Mouse (Mus musculus): Measurements from ENCODE around the gene Trim10. TPM values are rescaled to one million over a fixed set of nuclear protein-coding genes. Genes with fewer than 3 reads are reported as not detected.
"Not testable (repeated sequence)": the region's sequence is repeated elsewhere in the genome, so short reads cannot be mapped to it uniquely, and the experiment has no call there.

Gene Trim10
- polyA plus RNA-seq (2015; fragmentation: Nextera tagmentation; extraction: Ambion mirVana): 4.8 and 5.2 TPM in 2 replicates

GRCm38 (mm10) chr17:36869284-36869954 lies at the start of gene Trim10:
Gene Trim10, plus strand, starts transcription at chr17:36869574.
- H3K27ac ChIP-seq: no peak within 1 kb of the TSS
- WGBS: 78% methylated on average over 4 of the region's 4 CpGs
- H3K9me3 ChIP-seq: no peaks in the 10 kb centered on the region
- ATAC-seq: peak; percentile 35; the same call in 1 of the 2 replicates
- H3K9ac ChIP-seq: no peak within 1 kb of the TSS
- H3K36me3 ChIP-seq: no peaks in the 10 kb centered on the region
- no peak within 1 kb of the TSS for H3K4me3 ChIP-seq (replicated peaks)
- 0 out of 2 replicates have a peak, but pooled peaks cover 5% of the 10 kb centered on the region for H3K27me3 ChIP-seq (replicated peaks)
- 0 out of 2 replicates have a peak, but pooled peaks cover 2% of the 10 kb centered on the region for H3K4me1 ChIP-seq (replicated peaks)
- H3K4me2 ChIP-seq (replicated peaks): no peak within 1 kb of the TSS; the same call in 1 of the 2 replicates

DNA sequence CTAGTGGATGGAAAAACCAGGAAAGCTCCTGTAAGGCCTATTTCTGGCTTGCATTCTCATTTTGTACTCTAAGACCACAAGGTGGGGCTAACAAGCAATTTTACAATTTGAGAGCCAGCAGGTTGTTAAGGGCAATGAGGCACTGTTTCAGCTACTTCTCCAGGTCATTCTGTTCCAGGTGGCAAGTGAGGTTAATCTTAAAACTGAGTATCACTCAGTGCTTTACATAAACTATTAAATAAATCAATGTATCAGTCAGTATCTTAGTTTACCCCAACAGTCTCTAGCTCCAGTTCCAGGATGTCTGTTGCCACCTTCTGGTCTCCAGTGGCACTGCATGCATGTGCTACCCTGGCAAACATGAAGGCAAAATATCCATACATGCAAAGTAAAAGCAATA lies 45.4 kb upstream of the Trim10 start:
- Histone ChIP-seq H3K4me1 (replicated peaks) (no peaks in the 10 kb centered on the region), H3K27ac (no peak overlapping the region), H3K4me3 (replicated peaks) (no peak overlapping the region), H3K4me2 (replicated peaks) (no peak overlapping the region), H3K27me3 (replicated peaks) (no peaks in the 10 kb centered on the region), H3K9ac (no peak overlapping the region), H3K9me3 (no peaks in the 10 kb centered on the region), H3K36me3 (no peaks in the 10 kb centered on the region)
- peak; percentile 42 for ATAC-seq

- WGBS: 26% methylated on average over 4 of the region's 4 CpGs
- Histone ChIP-seq H3K36me3 (no peaks in the 10 kb centered on the region), H3K27ac (no peak overlapping the region), H3K4me2 (replicated peaks) (no peak overlapping the region), H3K9me3 (no peaks in the 10 kb centered on the region), H3K4me1 (replicated peaks) (no peaks in the 10 kb centered on the region), H3K27me3 (replicated peaks) (no peaks in the 10 kb centered on the region), H3K4me3 (replicated peaks) (no peak overlapping the region), H3K9ac (no peak overlapping the region)
- peak; percentile 67 for ATAC-seq
Measured at GRCm38 (mm10) chr17:36825525-36825924, 43.8 kb upstream of the Trim10 start.

GRCm38 (mm10) chr17:36826002-36826401 lies 43.4 kb upstream of the Trim10 start:
- H3K4me2 ChIP-seq (replicated peaks); H3K9me3 ChIP-seq; H3K4me3 ChIP-seq (replicated peaks); H3K4me1 ChIP-seq (replicated peaks); H3K27ac ChIP-seq; H3K36me3 ChIP-seq; H3K9ac ChIP-seq; H3K27me3 ChIP-seq (replicated peaks): not testable (repeated sequence)
- 12% methylated on average over 5 of the region's 5 CpGs for WGBS
- ATAC-seq: peak; percentile 90

DNA sequence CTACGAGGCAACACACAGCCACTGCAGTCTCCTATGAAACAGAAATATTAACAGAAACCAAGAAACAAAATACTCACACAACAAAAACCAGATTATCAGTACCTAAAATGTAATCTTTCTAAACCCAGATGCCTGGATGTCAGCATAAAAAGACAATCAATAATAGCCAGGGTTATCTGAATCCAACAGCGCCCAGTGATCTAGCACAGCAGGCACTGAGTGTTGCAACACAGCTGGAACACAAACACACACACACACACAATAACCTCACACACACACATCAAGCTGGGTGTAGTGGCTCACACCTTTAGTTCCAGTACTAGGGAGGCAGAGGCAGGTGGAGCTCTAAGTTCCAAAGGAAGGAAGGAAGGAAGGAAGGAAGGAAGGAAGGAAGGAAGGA lies 40.9 kb upstream of the Trim10 start:
- 68% methylated on average over 2 of the region's 2 CpGs for WGBS
- Histone ChIP-seq H3K27ac (no peak overlapping the region), H3K36me3 (no peaks in the 10 kb centered on the region)

GRCm38 (mm10) chr17:36830470-36830869 lies 38.9 kb upstream of the Trim10 start:
- H3K4me2 ChIP-seq (replicated peaks): no peak overlapping the region
- H3K36me3 ChIP-seq: no peaks in the 10 kb centered on the region
- no peak overlapping the region for H3K4me3 ChIP-seq (replicated peaks)
- no peaks in the 10 kb centered on the region for H3K4me1 ChIP-seq (replicated peaks)
- no peaks in the 10 kb centered on the region for H3K27me3 ChIP-seq (replicated peaks)
- WGBS: 82% methylated on average over 3 of the region's 3 CpGs
- no peak overlapping the region for H3K27ac ChIP-seq
- H3K9ac ChIP-seq: no peak overlapping the region
- no peaks in the 10 kb centered on the region for H3K9me3 ChIP-seq
- ATAC-seq: no peak

More for the DNA sequence above, 40.9 kb upstream of the Trim10 start:
- Histone ChIP-seq H3K9me3 (no peaks in the 10 kb centered on the region), H3K4me3 (replicated peaks) (no peak overlapping the region), H3K27me3 (replicated peaks) (no peaks in the 10 kb centered on the region), H3K9ac (no peak overlapping the region), H3K4me2 (replicated peaks) (no peak overlapping the region), H3K4me1 (replicated peaks) (no peaks in the 10 kb centered on the region)
- no peak for ATAC-seq

DNA sequence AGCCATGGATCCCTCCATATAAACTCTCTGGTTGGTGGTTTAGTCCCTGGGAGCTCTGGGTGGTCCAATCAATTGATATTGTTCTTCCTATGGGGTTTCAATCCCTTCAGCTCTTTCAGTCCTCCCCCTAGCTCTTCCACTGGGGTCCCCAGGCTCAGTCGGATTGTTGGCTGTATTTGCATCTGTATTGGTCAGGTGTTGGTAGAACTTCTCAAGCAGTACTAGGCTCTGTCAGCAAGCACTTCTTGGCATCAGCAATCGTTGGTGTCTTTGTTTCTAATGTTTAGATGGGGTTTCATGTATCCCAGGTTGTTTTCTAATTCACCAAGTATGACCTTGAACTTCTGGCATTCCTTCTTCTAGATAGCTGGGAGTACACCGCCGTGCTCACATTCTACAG lies 36.7 kb upstream of the Trim10 start:
- H3K36me3 ChIP-seq: no peaks in the 10 kb centered on the region
- H3K4me1 ChIP-seq (replicated peaks): peaks cover 8% of the 10 kb centered on the region; the same call in 1 of the 2 replicates
- H3K4me3 ChIP-seq (replicated peaks): no peak overlapping the region
- no peaks in the 10 kb centered on the region for H3K9me3 ChIP-seq
- no peak overlapping the region for H3K27ac ChIP-seq
- no peak overlapping the region for H3K4me2 ChIP-seq (replicated peaks)
- no peak overlapping the region for H3K9ac ChIP-seq
- WGBS: 56% methylated on average over 4 of the region's 4 CpGs
- no peaks in the 10 kb centered on the region for H3K27me3 ChIP-seq (replicated peaks)
- no peak for ATAC-seq

DNA sequence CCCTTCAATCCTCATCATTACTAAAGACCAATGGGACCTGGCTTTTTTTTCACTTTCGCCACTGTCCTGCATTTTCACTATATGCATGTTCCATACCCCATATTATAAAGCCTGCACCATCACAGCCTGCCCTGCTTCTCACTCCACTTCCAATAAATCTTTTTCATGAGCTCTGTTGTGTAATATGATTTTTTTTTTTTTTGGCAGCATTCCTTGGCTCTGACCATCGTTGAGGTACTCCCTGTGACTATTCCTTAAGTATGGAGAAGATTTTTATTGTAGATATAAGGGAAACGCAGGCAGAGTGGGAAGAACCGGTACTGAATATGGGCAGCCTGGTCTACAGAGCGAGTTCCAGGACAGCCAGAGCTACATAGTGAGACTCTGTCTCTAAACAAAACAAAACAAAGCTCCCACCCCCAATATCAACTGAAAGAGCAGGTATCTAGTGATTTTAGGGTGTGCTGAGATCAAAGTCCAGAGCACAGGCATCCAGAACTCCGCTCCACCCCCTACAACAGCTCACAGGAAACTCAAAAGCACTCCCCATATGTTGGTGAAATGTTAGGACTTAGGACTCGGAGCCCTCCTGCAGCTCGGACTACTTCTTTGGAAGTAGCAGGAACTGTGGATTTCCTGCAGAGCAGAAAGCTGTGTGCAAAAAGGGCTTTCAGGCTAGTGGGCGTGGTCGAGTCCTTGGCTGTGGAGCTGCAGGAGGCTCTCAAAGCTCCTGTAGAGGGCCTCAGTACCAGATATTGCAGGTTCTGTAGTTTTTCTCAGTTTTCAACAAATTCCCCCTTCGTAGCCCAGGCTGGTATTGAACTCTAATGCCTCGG lies 33.6 kb upstream of the Trim10 start:
- H3K9me3 ChIP-seq: no peaks in the 10 kb centered on the region
- H3K4me1 ChIP-seq (replicated peaks): peaks cover 8% of the 10 kb centered on the region; the same call in 1 of the 2 replicates
- 27% methylated on average over 12 of the region's 12 CpGs for WGBS
- H3K4me2 ChIP-seq (replicated peaks): peak overlapping the region; percentile 68
- no peaks in the 10 kb centered on the region for H3K27me3 ChIP-seq (replicated peaks)
- no peaks in the 10 kb centered on the region for H3K36me3 ChIP-seq
- H3K9ac ChIP-seq: no peak overlapping the region
- H3K4me3 ChIP-seq (replicated peaks): peak overlapping the region; percentile 78; the same call in 1 of the 2 replicates
- peak; percentile 55 for ATAC-seq
- H3K27ac ChIP-seq: peak overlapping the region; percentile 98

DNA sequence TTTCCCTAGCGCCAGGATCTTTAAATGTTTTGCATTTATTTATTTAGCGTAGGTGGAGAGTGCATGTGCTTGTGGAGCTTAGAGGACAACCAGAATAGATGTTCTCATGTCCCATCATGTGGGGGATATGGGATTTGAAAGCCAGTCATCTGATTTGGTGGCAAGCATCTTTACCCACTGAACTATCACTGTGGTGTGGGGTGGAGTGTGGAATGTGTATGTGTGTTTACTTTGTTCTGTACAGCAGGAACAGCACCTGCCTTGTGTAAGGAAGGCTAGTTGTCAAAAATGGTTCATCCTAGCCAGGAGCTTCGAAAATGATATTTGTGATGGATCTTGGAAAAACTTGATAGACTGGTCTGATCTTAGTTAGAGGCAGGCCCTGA lies 33.0 kb upstream of the Trim10 start:
- no peaks in the 10 kb centered on the region for H3K9me3 ChIP-seq
- H3K4me1 ChIP-seq (replicated peaks): peaks cover 8% of the 10 kb centered on the region; the same call in 1 of the 2 replicates
- peak overlapping the region; percentile 68 for H3K4me2 ChIP-seq (replicated peaks)
- H3K27ac ChIP-seq: peak overlapping the region; percentile 98
- H3K4me3 ChIP-seq (replicated peaks): peak overlapping the region; percentile 78
- no peaks in the 10 kb centered on the region for H3K27me3 ChIP-seq (replicated peaks)
- H3K36me3 ChIP-seq: no peaks in the 10 kb centered on the region
- 17% methylated on average over 3 of the region's 3 CpGs for WGBS
- peak overlapping the region; percentile 42 for H3K9ac ChIP-seq
- ATAC-seq: peak; percentile 29

DNA sequence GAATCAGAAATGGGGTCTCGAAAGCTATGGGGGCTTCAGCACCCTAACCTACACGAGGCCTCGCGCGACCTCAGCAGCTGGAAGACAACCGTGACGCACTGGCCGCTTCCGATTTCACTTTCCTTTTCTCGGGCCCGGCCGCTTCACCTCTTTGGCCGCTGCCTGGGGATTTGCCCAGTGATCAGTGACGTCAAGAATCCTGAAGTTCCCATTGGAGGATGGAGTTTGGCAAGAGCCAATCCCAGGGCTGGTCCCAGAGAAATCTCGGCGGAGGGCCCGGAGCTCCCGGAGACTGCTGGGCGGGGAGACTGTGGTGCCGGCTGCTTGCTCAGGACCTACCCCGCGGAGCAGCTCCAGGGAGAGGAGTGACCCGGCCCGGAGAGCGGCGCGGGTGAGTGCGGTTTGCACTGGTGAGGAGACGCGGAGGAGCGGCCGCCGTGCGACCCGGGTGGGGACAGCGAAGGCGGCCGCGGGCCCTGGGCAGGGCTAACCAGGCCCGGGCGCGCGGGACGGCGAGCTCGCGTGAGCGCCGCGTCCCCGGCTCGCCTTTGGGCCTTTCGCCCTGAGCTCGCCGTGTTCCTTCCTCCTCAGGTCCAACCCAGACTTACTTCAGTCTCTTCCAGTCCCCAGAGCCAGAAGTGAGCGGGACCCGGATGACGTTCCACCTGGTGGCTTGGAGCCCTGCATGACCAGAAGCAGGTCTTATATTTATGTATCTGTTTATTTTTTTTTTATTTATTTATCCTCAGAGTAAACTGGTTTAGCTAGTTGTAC lies 32.3 kb upstream of the Trim10 start, which contains the start of gene Trim26:
Trim26 (plus strand) TSS at position 261 of the 774 bp plus-strand sequence.
- H3K4me2 ChIP-seq (replicated peaks): peak within 1 kb of the TSS; percentile 68
- no peaks in the 10 kb centered on the region for H3K27me3 ChIP-seq (replicated peaks)
- H3K36me3 ChIP-seq: no peaks in the 10 kb centered on the region
- H3K9me3 ChIP-seq: no peaks in the 10 kb centered on the region
- peaks cover 8% of the 10 kb centered on the region; the same call in 1 of the 2 replicates for H3K4me1 ChIP-seq (replicated peaks)
- peak within 1 kb of the TSS; percentile 78 for H3K4me3 ChIP-seq (replicated peaks)
- H3K9ac ChIP-seq: peak within 1 kb of the TSS; percentile 88
- WGBS: under 1% methylated on average over 58 of the region's 58 CpGs
- ATAC-seq: peak; percentile 97
- peak within 1 kb of the TSS; percentile 98 for H3K27ac ChIP-seq

DNA sequence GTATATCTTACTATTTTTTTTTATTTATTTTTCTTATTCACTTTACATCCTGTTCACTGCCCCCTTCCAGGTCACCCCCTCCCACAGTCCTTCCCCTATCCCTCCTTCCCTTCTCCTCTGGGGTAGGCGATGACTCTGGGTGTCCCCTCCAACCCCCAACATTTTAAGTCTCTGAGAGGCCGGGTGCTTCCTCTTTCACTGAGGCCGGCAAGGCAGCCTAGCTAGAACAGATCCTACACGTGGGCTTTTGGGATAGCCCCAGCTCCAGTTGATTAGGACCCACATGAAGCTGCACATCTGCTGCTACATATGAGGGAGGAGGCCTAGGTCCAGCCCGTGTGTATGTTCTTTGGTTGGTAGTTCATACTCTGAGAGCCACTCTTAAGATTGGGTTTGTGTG lies 30.4 kb upstream of the Trim10 start:
- Histone ChIP-seq H3K4me3 (replicated peaks) (no peak overlapping the region), H3K27me3 (replicated peaks) (no peaks in the 10 kb centered on the region), H3K27ac (no peak overlapping the region), H3K9ac (no peak overlapping the region), H3K9me3 (no peaks in the 10 kb centered on the region), H3K4me2 (replicated peaks) (no peak overlapping the region), H3K4me1 (replicated peaks) (peaks cover 12% of the 10 kb centered on the region; the same call in 1 of the 2 replicates), H3K36me3 (no peaks in the 10 kb centered on the region)
- no peak for ATAC-seq
- 79% methylated on average over 5 of the region's 5 CpGs for WGBS

DNA sequence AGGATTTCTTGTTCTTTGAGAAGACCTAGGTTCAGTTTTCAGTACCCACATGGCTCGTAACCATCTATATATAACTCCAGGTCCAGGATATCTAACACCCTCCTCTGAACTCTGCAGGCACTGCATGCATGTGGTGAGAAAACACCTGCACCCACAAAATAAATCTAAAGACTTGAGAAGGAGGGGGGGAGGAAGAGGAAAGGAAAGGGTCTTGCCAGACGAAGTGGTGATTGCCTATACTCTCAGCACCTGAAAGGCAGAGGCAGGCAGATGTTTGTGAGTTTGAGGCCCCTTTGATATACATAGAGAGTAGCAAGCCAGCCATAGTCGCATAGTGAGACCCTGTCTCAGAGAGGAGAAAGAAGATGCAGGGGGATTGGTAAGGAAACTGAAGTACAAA lies 29.4 kb upstream of the Trim10 start:
- H3K4me1 ChIP-seq (replicated peaks): peaks cover 12% of the 10 kb centered on the region; the same call in 1 of the 2 replicates
- H3K9me3 ChIP-seq: no peaks in the 10 kb centered on the region
- H3K4me2 ChIP-seq (replicated peaks): no peak overlapping the region
- no peaks in the 10 kb centered on the region for H3K36me3 ChIP-seq
- no peak overlapping the region for H3K9ac ChIP-seq
- WGBS: 82% methylated on average over 3 of the region's 3 CpGs
- H3K4me3 ChIP-seq (replicated peaks): no peak overlapping the region
- H3K27me3 ChIP-seq (replicated peaks): no peaks in the 10 kb centered on the region
- ATAC-seq: no peak
- H3K27ac ChIP-seq: no peak overlapping the region

Measured in intestine, embryonic 15.5 days (tissue).